Mouse (Mus musculus) ovary, postnatal 14 days (tissue): ENCODE results near the gene Gm39566.
A peak's percentile ranks its signal among the peaks of the same experiment; 100 is the strongest.

Source experiments
- DNase-seq: peaks from one replicate; pipeline ENCODE4 v3.0.0; 2022; ENCODE audit warnings: low spot score

Gm39566 gene

DNA sequence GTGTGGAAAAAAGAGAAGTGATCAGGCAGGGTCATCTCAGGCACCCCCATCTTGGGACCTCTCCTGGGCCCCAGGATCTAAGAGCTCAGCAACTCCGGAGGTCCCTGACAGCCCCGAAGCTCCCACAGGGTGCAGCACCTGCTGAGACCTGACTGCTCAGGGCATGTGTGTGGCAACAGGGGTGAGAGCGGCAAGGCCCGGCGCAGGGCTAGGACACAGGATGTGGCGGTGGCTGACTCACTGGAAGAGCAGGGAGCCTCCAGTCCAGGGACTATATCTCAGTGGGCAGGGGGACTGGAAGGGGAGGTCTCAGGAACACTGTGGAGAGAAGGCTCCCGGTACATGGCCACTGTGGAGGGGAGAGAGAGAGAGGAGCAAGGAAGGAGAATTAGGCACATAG lies 17.2 kb downstream of the Gm39566 start:
- no peak for DNase-seq

DNA sequence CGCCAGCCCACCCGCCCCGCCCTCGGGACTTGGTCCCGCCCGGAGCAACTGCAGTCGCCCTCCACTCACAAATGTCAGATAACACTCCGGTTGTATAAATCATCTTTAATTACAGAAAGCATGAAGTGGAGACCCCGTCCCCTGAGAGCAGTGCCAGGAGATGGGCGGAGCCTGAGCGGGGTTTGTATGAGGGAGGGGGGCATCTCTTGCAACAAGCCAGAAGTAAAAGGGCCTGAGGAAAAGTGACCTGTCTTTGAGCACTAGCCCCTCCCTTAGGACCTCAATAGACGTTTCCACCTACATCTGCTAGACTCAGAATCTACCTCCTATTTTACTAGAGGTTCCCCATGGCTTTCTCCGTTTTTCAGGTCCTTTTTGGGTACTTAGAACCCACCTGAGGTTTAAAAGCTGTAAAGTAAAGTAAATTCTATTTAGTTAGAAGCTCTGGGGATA lies 19.1 kb downstream of the Gm39566 start:
- no peak for DNase-seq

- DNase-seq = peak; percentile 84
These were observed 19.7 kb downstream of the Gm39566 start, which contains the start of gene Chrnb1 for GRCm38 (mm10) chr11:69795168-69795982. Chrnb1 (minus strand) TSS chr11:69795943.

- DNase-seq = no peak
These were observed 21.7 kb downstream of the Gm39566 start for GRCm38 (mm10) chr11:69793429-69793828.

GRCm38 (mm10) chr11:69791420-69791819 lies 23.7 kb downstream of the Gm39566 start:
- no peak for DNase-seq

DNA sequence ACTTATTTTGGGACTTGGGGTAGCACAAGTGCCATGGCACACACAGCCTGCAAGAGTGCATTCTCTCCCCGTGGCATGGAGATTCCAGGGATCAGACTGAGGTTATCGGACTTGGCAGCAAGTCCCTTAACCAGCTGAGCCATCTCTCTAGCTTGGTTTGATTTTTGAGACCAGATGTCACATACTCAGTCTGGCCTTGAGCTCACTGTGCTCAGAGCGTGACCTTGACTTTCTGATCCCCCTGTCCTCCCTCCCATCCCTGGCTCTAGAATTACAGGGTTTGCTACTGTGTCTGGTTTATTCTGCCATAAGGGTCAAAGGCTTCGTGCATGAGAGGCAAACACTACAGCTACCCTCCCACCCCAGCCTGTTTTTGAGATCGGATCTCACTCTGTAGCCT lies 25.7 kb downstream of the Gm39566 start:
- DNase-seq = no peak

DNA sequence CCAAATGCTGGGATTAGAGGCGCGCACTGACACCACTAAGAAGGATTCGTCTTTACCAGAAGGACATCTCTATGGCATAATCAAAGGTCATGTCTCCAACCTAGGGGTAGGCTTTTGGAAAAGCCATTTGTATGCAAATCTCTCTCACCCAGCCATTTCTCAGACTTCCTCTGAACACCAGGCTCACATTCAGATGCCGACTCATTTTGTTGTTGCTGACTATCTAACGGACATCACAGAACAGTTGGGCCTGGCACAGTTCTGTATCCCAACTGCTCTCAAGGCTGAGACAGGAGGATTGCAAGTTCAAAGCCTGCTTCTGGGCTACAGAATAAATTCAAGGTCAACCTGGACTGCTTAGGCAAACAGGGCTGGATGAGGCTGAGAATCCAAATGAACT lies 27.8 kb downstream of the Gm39566 start:
- DNase-seq = no peak

DNA sequence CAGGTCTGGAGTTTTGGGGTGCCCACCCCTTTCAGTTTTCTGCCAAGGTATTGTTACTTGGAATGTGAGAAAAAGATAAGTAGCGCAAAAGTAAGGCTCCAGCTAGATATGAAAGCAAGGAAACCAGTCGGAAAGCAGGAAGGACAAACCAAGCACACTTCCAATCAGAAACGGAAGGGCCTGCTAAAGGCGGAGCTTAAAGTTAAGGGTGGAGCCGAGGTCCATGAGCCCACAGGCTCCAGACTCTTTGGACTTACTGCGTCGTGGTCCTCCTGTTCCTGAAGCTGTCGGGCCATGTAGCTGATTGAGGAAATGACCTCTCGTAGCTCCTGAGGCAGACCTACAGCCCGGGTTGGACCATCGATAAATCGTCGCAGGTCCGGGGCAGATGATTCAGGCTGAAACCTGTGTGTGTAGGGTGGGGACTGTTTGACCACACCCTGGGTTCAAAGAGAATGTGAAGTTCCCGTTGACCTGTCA lies 30.3 kb downstream of the Gm39566 start:
- DNase-seq = no peak

- DNase-seq = no peak
These were observed 33.3 kb downstream of the Gm39566 start for GRCm38 (mm10) chr11:69781828-69782227.

- no peak for DNase-seq
These were observed 36.1 kb downstream of the Gm39566 start for GRCm38 (mm10) chr11:69778985-69779384.

GRCm38 (mm10) chr11:69778258-69778982 lies 36.7 kb downstream of the Gm39566 start:
- DNase-seq = no peak

DNA sequence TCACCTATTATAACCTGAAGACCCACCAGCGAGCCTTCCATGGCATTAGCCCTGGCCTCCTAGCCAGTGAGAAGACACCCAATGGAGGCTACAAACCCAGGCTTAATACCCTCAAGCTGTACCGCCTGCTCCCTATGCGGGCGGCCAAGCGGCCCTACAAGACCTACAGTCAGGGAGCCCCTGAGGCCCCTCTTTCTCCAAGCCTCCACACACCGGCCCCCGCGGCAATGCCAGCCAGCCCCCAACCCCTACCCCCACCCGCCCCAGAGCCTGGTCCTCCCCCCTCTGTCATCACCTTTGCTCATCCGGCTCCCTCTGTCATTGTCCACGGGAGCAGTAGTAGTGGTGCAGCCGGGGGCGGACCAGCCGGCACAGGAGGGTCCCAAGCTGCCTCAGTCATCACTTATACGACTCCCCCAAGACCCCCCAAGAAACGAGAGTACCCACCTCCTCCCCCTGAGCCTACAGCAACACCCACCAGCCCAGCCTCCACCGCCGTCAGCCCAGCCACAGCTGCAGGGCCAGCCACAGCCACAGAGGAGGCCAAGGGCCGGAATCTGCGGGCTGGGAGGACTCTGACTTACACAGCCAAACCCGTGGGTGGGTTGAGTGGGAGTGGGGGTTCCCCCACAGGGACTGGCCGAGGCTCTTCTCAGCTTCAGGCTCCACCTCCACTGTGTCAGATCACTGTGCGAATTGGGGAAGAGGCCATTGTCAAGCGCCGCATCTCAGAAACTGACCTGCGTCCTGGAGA lies 37.4 kb downstream of the Gm39566 start:
- DNase-seq = no peak

- DNase-seq = no peak
These were observed 38.6 kb downstream of the Gm39566 start for GRCm38 (mm10) chr11:69776488-69776887.

DNA sequence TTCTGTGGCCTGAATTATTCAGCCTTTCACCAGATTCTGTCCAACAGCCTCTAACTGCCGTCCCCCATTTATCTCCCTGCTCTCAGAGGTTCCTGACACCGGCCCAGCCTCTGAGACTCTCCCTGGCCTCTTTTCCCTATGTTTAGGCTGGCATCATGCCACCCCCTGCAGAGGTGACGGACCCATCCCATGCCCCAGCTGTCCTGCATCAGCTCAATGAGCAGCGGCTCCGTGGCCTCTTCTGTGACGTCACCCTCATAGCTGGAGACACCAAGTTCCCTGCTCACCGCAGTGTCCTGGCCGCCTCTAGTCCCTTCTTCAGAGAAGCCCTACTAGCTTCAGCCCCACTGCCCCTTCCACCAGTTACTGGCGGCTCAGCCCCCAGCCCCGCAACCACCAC lies 39.4 kb downstream of the Gm39566 start:
- DNase-seq = no peak

DNA sequence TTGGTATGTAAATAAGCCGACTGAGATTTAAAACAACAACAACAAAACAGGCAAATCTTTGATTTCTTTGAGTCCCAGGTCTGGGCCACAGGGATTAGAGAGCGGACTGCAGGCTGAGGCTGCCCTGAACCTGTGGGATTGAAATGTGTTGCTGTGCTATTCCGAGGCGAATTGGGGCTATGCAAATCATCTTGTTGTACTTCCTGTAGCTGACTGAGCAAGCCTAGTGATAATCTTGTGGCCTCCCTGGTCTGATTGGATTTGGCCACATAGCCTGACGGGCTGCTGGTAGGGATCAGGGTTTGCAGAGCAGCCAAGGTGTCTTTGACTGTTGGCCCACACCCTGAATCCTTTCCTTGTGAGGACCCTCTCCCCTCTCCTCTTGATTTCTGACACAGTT lies 40.1 kb downstream of the Gm39566 start:
- DNase-seq = no peak

- DNase-seq = no peak
These were observed 47.5 kb downstream of the Gm39566 start for GRCm38 (mm10) chr11:69767625-69767909.

GRCm38 (mm10) chr11:69766872-69767624 lies 48.0 kb downstream of the Gm39566 start:
- no peak for DNase-seq

DNA sequence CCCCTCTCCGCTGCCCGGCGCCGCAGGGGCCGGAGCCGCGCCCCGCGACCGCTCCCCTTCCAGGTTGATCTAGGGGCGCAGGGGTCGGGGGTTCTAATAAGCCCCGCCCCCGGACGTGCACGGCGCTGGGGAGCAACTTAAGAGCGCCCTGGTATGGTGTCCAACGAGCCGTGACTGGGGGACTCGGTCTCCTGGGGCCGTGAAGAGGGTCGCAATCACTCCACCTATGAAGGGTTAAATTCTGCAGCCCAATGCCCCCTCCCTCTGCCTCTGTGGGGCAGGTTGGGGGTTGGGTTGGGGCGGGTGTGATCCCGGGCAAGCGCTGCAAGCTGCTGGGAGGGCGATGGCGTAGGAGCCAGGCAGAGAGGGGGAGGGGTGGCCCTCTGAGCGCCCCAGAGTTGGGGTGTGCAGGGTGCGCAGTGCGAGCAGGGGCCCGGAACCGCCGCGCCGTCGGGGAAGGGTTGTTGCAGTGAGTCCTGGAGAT lies 48.9 kb downstream of the Gm39566 start:
- DNase-seq = peak; percentile 55

- DNase-seq = peak; percentile 34
These were observed 49.6 kb downstream of the Gm39566 start, which contains the start of gene Zbtb4 for GRCm38 (mm10) chr11:69765221-69766125. Zbtb4 (plus strand) TSS chr11:69765912.

GRCm38 (mm10) chr11:69763551-69763950 lies 51.5 kb downstream of the Gm39566 start:
- no peak for DNase-seq

- no peak for DNase-seq
These were observed 53.2 kb downstream of the Gm39566 start, which contains the start of gene Slc35g3 for GRCm38 (mm10) chr11:69761868-69762267. Slc35g3 (minus strand) TSS chr11:69761968.
